18 mouse cellular contexts compared by ENCODE assay signal in genomic region chr6:121402661-121403244, GRCm38 (mm10). TPM values are rescaled to one million over a fixed set of nuclear protein-coding genes. Genes with fewer than 3 reads are reported as not detected.
DNase-seq lines count a peak whose midpoint lies in the region; ATAC-seq lines count a peak whose summit lies in the region.
"Had no signal": no experiment of that assay in that cellular context is flagged by ENCODE, and none has a peak within 500 bp of the region (broad histone marks: within the 10 kb centered on the region; RNA-seq: fewer than 3 reads in every experiment).

No protein-coding gene starts in this region.

- no peaks in the 10 kb centered on the region for H3K9me3 ChIP-seq in forebrain, embryonic 16.5 days (ENCODE audit: control insufficient read depth, low read length)
- no peaks in the 10 kb centered on the region for H3K9me3 ChIP-seq in midbrain, embryonic 14.5 days (ENCODE audit: control insufficient read depth, low read length)
- H3K9me3 ChIP-seq: embryonic facial prominence, embryonic 12.5 days; heart, embryonic 15.5 days had no signal

- H3K4me3 ChIP-seq in forebrain, embryonic 16.5 days (replicated peaks; ENCODE audit: low read length), result no peak overlapping the region
- no peak overlapping the region for H3K4me3 ChIP-seq in midbrain, embryonic 14.5 days (replicated peaks; ENCODE audit: low read depth, low read length)
- H3K4me3 ChIP-seq: embryonic facial prominence, embryonic 12.5 days; heart, embryonic 15.5 days had no signal

- peaks cover 9% of the 10 kb centered on the region for H3K4me1 ChIP-seq in forebrain, embryonic 16.5 days (replicated peaks; ENCODE audit: control insufficient read depth, insufficient read depth, low read length)
- H3K4me1 ChIP-seq in midbrain, embryonic 14.5 days (ENCODE audit: control insufficient read depth, insufficient read depth, low read length), result 0 out of 2 replicates have a peak, but pooled peaks cover 5% of the 10 kb centered on the region
- H3K4me1 ChIP-seq: embryonic facial prominence, embryonic 12.5 days; heart, embryonic 15.5 days had no signal

- H3K4me2 ChIP-seq in forebrain, embryonic 16.5 days (ENCODE audit: low read length), result no peak overlapping the region
- H3K4me2 ChIP-seq in midbrain, embryonic 14.5 days (ENCODE audit: low read length), result no peak overlapping the region
- H3K4me2 ChIP-seq: embryonic facial prominence, embryonic 12.5 days; heart, embryonic 15.5 days had no signal

- WGBS in forebrain, embryonic 16.5 days, result 44% methylated on average over 8 of the region's 8 CpGs
- 55% methylated on average over 8 of the region's 8 CpGs for WGBS in midbrain, embryonic 14.5 days

- H3K36me3 ChIP-seq in forebrain, embryonic 16.5 days (ENCODE audit: control insufficient read depth, insufficient read depth), result no peaks in the 10 kb centered on the region
- H3K36me3 ChIP-seq in midbrain, embryonic 14.5 days (ENCODE audit: control insufficient read depth, insufficient read depth, low read length), result no peaks in the 10 kb centered on the region
- H3K36me3 ChIP-seq: embryonic facial prominence, embryonic 12.5 days; heart, embryonic 15.5 days had no signal

- H3K9ac ChIP-seq in forebrain, embryonic 16.5 days (replicated peaks; ENCODE audit: low read depth, low read length), result peak overlapping the region; percentile 16; the same call in 1 of the 2 replicates
- H3K9ac ChIP-seq in midbrain, embryonic 14.5 days (replicated peaks; ENCODE audit: low read length), result 0 out of 2 replicates have a peak overlapping the region, but pooled peaks have one; percentile 9
- H3K9ac ChIP-seq: embryonic facial prominence, embryonic 12.5 days; heart, embryonic 15.5 days had no signal

- no peaks in the 10 kb centered on the region for H3K27me3 ChIP-seq in forebrain, embryonic 16.5 days (replicated peaks; ENCODE audit: control insufficient read depth, insufficient read depth, low read length)
- no peaks in the 10 kb centered on the region for H3K27me3 ChIP-seq in midbrain, embryonic 14.5 days (ENCODE audit: control insufficient read depth, insufficient read depth, low read length)
- H3K27me3 ChIP-seq: embryonic facial prominence, embryonic 12.5 days; heart, embryonic 15.5 days had no signal

- H3K27ac ChIP-seq in forebrain, embryonic 16.5 days (ENCODE audit: low read length), result no peak overlapping the region
- H3K27ac ChIP-seq in midbrain, embryonic 14.5 days (replicated peaks; ENCODE audit: low read depth, low read length), result peak overlapping the region; percentile 65
- H3K27ac ChIP-seq: embryonic facial prominence, embryonic 12.5 days; heart, embryonic 15.5 days had no signal

- intact Hi-C loops in heart, postnatal 25 days (cut with DNase I), result no loop called here

- ATAC-seq in frontal cortex, adult (ENCODE audit: low TSS enrichment), result peak; percentile 53
- ATAC-seq in forebrain, embryonic 16.5 days, result peak; percentile 46
- no peak for ATAC-seq in midbrain, embryonic 14.5 days (ENCODE audit: low FRiP score, low TSS enrichment)

- no peak for DNase-seq in frontal cortex, postnatal 36 days (ENCODE audit: low spot score in 2 of 2)
- DNase-seq in MN1 (ENCODE audit: low spot score), result peak; percentile 72
- DNase-seq in midbrain, embryonic 14.5 days, result peak; percentile 47
- no peak for DNase-seq in heart, postnatal 25 days (ENCODE audit: low spot score)
- no peak for DNase-seq in thymus, postnatal 25 days
- DNase-seq in lung, postnatal 4 days, result no peak
- DNase-seq: adrenal gland, postnatal 25 days; cerebellum, adult 8-10 months; heart, adult 18-20 months; kidney, adult 8-10 months; kidney, postnatal 25 days; liver; lung, adult 18-20 months had no signal

RNA-seq across cellular contexts. Expression of gene Slc6a12, which starts 59.9 kb away (rescaled TPM):
- 0.53 and 0.79 TPM in 2 replicates for polyA plus RNA-seq in forebrain, embryonic 16.5 days (2015; fragmentation: Nextera tagmentation; extraction: Ambion mirVana)
- 1.6 TPM in 1 of 2 replicates, not detected in the other for polyA plus RNA-seq in midbrain, embryonic 14.5 days (2014; fragmentation: Nextera tagmentation; extraction: Ambion mirVana)
- under 1 TPM in 1 of 2 experiments, not detected in 1; 0.22 TPM for total RNA-seq in heart, postnatal 25 days (2021)
- total RNA-seq: heart, adult 18-20 months had no signal
- polyA plus RNA-seq: embryonic facial prominence, embryonic 12.5 days; heart, embryonic 15.5 days; neural tube, embryonic 11.5 days had no signal

Comparison
In these comparisons a context has a peak if more than half of its experiments do, and no peak if none do; other contexts are left out.
1. DNase-seq: peak in MN1 (single experiment) and midbrain, embryonic 14.5 days (single experiment); none in frontal cortex, postnatal 36 days (0 of 2), heart, postnatal 25 days (single experiment), thymus, postnatal 25 days (single experiment) and lung, postnatal 4 days (0 of 2).